ENCODE assay signal across 8 mouse cellular contexts in genomic region chr10:7954989-7955633, GRCm38 (mm10). TPM values are rescaled to one million over a fixed set of nuclear protein-coding genes. Genes with fewer than 3 reads are reported as not detected.
DNase-seq lines count a peak whose midpoint lies in the region; ATAC-seq and TF ChIP-seq lines count a peak whose summit lies in the region.

No protein-coding gene starts in this region.

- H3K36me3 ChIP-seq in heart, embryonic 13.5 days, result peaks cover 5% of the 10 kb centered on the region
- peaks cover 3% of the 10 kb centered on the region; the same call in 1 of the 2 replicates for H3K36me3 ChIP-seq in kidney, embryonic 16.5 days (ENCODE audit: insufficient read depth, low read length)
- H3K36me3 ChIP-seq in liver, embryonic 16.5 days (ENCODE audit: control insufficient read depth, insufficient read depth), result no peaks in the 10 kb centered on the region; the same call in 1 of the 2 replicates
- no peaks in the 10 kb centered on the region for H3K36me3 ChIP-seq in neural tube, embryonic 11.5 days (ENCODE audit: control insufficient read depth, insufficient read depth, low read length)
- H3K36me3 ChIP-seq in stomach, postnatal 0 days (ENCODE audit: control insufficient read depth, insufficient read depth, low read length), result no peaks in the 10 kb centered on the region

- peak overlapping the region; percentile 100 for H3K9ac ChIP-seq in heart, embryonic 13.5 days
- H3K9ac ChIP-seq in kidney, embryonic 16.5 days (replicated peaks; ENCODE audit: low read length), result peak overlapping the region; percentile 100
- peak overlapping the region; percentile 97 for H3K9ac ChIP-seq in liver, embryonic 16.5 days (ENCODE audit: low read depth, low read length)
- peak overlapping the region; percentile 97 for H3K9ac ChIP-seq in neural tube, embryonic 11.5 days (ENCODE audit: low read length)
- H3K9ac ChIP-seq in stomach, postnatal 0 days (ENCODE audit: low read length), result peak overlapping the region; percentile 98

- peak; percentile 45 for DNase-seq in neural tube, embryonic 11.5 days (ENCODE audit: low spot score)
- peak; percentile 45 for DNase-seq in stomach, postnatal 0 days (ENCODE audit: low spot score)

- no peak for TF ChIP-seq POLR2A in bone marrow macrophage, adult 2 months (IDR thresholded peaks at IDR 0.05; ENCODE audit: borderline replicate concordance, low read depth, low read length)
- no peak for TF ChIP-seq POLR2A in embryonic fibroblast, embryonic 13.5 days (IDR thresholded peaks at IDR 0.05; ENCODE audit: low read depth, low read length)

- no peaks in the 10 kb centered on the region for H3K9me3 ChIP-seq in heart, embryonic 13.5 days
- H3K9me3 ChIP-seq in kidney, embryonic 16.5 days (ENCODE audit: low read length), result no peaks in the 10 kb centered on the region
- H3K9me3 ChIP-seq in liver, embryonic 16.5 days (replicated peaks; ENCODE audit: control insufficient read depth, low read length), result no peaks in the 10 kb centered on the region
- H3K9me3 ChIP-seq in neural tube, embryonic 11.5 days (ENCODE audit: control insufficient read depth, low read length), result no peaks in the 10 kb centered on the region
- H3K9me3 ChIP-seq in stomach, postnatal 0 days (ENCODE audit: control insufficient read depth, low read length), result no peaks in the 10 kb centered on the region

- H3K4me2 ChIP-seq in heart, embryonic 13.5 days, result peak overlapping the region; percentile 74
- H3K4me2 ChIP-seq in kidney, embryonic 16.5 days (replicated peaks; ENCODE audit: low read depth, low read length), result peak overlapping the region; percentile 78
- H3K4me2 ChIP-seq in liver, embryonic 16.5 days (ENCODE audit: low read depth, low read length), result peak overlapping the region; percentile 92
- peak overlapping the region; percentile 67 for H3K4me2 ChIP-seq in neural tube, embryonic 11.5 days (ENCODE audit: low read depth)
- H3K4me2 ChIP-seq in stomach, postnatal 0 days (replicated peaks; ENCODE audit: low read depth), result peak overlapping the region; percentile 84

- peak overlapping the region; percentile 76 for H3K27ac ChIP-seq in bone marrow macrophage, adult 2 months (ENCODE audit: insufficient read depth, low read depth, low read length)
- peak overlapping the region; percentile 65 for H3K27ac ChIP-seq in embryonic fibroblast, embryonic 13.5 days (ENCODE audit: insufficient read depth, low read length)
- peak overlapping the region; percentile 99 for H3K27ac ChIP-seq in heart, embryonic 13.5 days (replicated peaks)
- peak overlapping the region; percentile 97 for H3K27ac ChIP-seq in kidney, embryonic 16.5 days (ENCODE audit: low read length)
- H3K27ac ChIP-seq in liver, embryonic 16.5 days (ENCODE audit: low read length), result peak overlapping the region; percentile 93
- peak overlapping the region; percentile 97 for H3K27ac ChIP-seq in neural tube, embryonic 11.5 days (ENCODE audit: low read depth, low read length)
- peak overlapping the region; percentile 99 for H3K27ac ChIP-seq in stomach, postnatal 0 days (replicated peaks)

- TF ChIP-seq CTCF in bone marrow macrophage, adult 2 months (IDR thresholded peaks at IDR 0.05; ENCODE audit: low read depth, low read length), result no peak
- TF ChIP-seq CTCF in embryonic fibroblast, embryonic 13.5 days (IDR thresholded peaks at IDR 0.05; ENCODE audit: borderline replicate concordance, insufficient read depth, low read length), result no peak
- TF ChIP-seq CTCF in stomach, postnatal 0 days (IDR thresholded peaks at IDR 0.05; ENCODE audit: low read depth), result no peak

- no peak for TF ChIP-seq EP300 in stomach, postnatal 0 days (optimal IDR thresholded peaks at IDR 0.05)

- no peaks in the 10 kb centered on the region for H3K27me3 ChIP-seq in heart, embryonic 13.5 days (replicated peaks)
- H3K27me3 ChIP-seq in kidney, embryonic 16.5 days (ENCODE audit: insufficient read depth, low read length), result no peaks in the 10 kb centered on the region
- H3K27me3 ChIP-seq in liver, embryonic 16.5 days (ENCODE audit: control insufficient read depth, insufficient read depth, low read depth, low read length), result no peaks in the 10 kb centered on the region
- H3K27me3 ChIP-seq in neural tube, embryonic 11.5 days (ENCODE audit: control insufficient read depth, insufficient read depth, low read length), result no peaks in the 10 kb centered on the region
- H3K27me3 ChIP-seq in stomach, postnatal 0 days (ENCODE audit: control insufficient read depth, insufficient read depth, low read length), result no peaks in the 10 kb centered on the region

- H3K4me1 ChIP-seq in bone marrow macrophage, adult 2 months (ENCODE audit: control insufficient read depth, insufficient read depth, low read length), result peaks cover 17% of the 10 kb centered on the region
- peaks cover 4% of the 10 kb centered on the region; the same call in 1 of the 2 replicates for H3K4me1 ChIP-seq in embryonic fibroblast, embryonic 13.5 days (ENCODE audit: control insufficient read depth, insufficient read depth, low read length)
- peaks cover 57% of the 10 kb centered on the region for H3K4me1 ChIP-seq in heart, embryonic 13.5 days
- H3K4me1 ChIP-seq in kidney, embryonic 16.5 days (ENCODE audit: insufficient read depth, low read length), result peaks cover 21% of the 10 kb centered on the region
- H3K4me1 ChIP-seq in liver, embryonic 16.5 days (ENCODE audit: control insufficient read depth, low read depth, low read length), result peaks cover 27% of the 10 kb centered on the region
- H3K4me1 ChIP-seq in neural tube, embryonic 11.5 days (ENCODE audit: control insufficient read depth, insufficient read depth, low read length), result peaks cover 8% of the 10 kb centered on the region; the same call in 1 of the 2 replicates
- H3K4me1 ChIP-seq in stomach, postnatal 0 days (replicated peaks; ENCODE audit: control insufficient read depth, insufficient read depth), result no peaks in the 10 kb centered on the region; the same call in 1 of the 2 replicates

- H3K4me3 ChIP-seq in bone marrow macrophage, adult 2 months (ENCODE audit: insufficient read depth, low read length), result peak overlapping the region; percentile 94
- H3K4me3 ChIP-seq in embryonic fibroblast, embryonic 13.5 days (ENCODE audit: insufficient read depth, low read length), result peak overlapping the region; percentile 100
- H3K4me3 ChIP-seq in heart, embryonic 13.5 days, result peak overlapping the region; percentile 95
- peak overlapping the region; percentile 96 for H3K4me3 ChIP-seq in kidney, embryonic 16.5 days (ENCODE audit: low read length)
- peak overlapping the region; percentile 94 for H3K4me3 ChIP-seq in liver, embryonic 16.5 days (ENCODE audit: low read depth, low read length)
- H3K4me3 ChIP-seq in neural tube, embryonic 11.5 days (ENCODE audit: low read depth, low read length), result peak overlapping the region; percentile 92
- H3K4me3 ChIP-seq in stomach, postnatal 0 days (ENCODE audit: low read depth, low read length), result peak overlapping the region; percentile 91

- peak; percentile 30 for ATAC-seq in CD4-positive, CD25-positive, alpha-beta regulatory T cell, adult 4 months
- peak; percentile 22; the same call in 1 of the 2 replicates for ATAC-seq in heart, embryonic 13.5 days (ENCODE audit: extremely low read depth, insufficient number of reproducible peaks, low FRiP score, low TSS enrichment)
- peak; percentile 11 for ATAC-seq in kidney, embryonic 16.5 days (ENCODE audit: low FRiP score, low TSS enrichment)
- peak; percentile 22 for ATAC-seq in liver, embryonic 16.5 days (ENCODE audit: low read depth)
- peak; percentile 36 for ATAC-seq in neural tube, embryonic 11.5 days (ENCODE audit: insufficient read depth, low FRiP score, low TSS enrichment)
- no peak; the same call in 1 of the 2 replicates for ATAC-seq in stomach, postnatal 0 days (ENCODE audit: low FRiP score, low TSS enrichment)

- WGBS in heart, embryonic 13.5 days, result under 1% methylated on average over 20 of the region's 31 CpGs
- WGBS in kidney, embryonic 16.5 days, result under 1% methylated on average over 24 of the region's 31 CpGs
- 1% methylated on average over 24 of the region's 31 CpGs for WGBS in liver, embryonic 16.5 days (ENCODE audit: insufficient replicate concordance)
- WGBS in neural tube, embryonic 11.5 days, result under 1% methylated on average over 23 of the region's 31 CpGs
- under 1% methylated on average over 23 of the region's 31 CpGs for WGBS in stomach, postnatal 0 days

RNA-seq across cellular contexts. Expression of gene Tab2, which starts 0.9 kb away (rescaled TPM):
- 10 to 100 TPM; 35.3 to 38.3 TPM for polyA plus RNA-seq in CD4-positive, CD25-positive, alpha-beta regulatory T cell, adult 4 months (2017; shearing (Covaris generic))
- 127 and 142 TPM in 2 replicates for polyA plus RNA-seq in bone marrow macrophage, adult 2 months (2012; ENCODE audit: insufficient read depth, insufficient read length, missing spikeins)
- 136 and 170 TPM in 2 replicates for polyA plus RNA-seq in embryonic fibroblast, embryonic 13.5 days (2011; ENCODE audit: insufficient read length, low read depth, missing spikeins)
- polyA plus RNA-seq in heart, embryonic 13.5 days (2015; fragmentation: Nextera tagmentation; extraction: Ambion mirVana), result 17.1 and 17.2 TPM in 2 replicates
- polyA plus RNA-seq in kidney, embryonic 16.5 days (2015; fragmentation: Nextera tagmentation; extraction: Ambion mirVana), result 17.7 and 20.2 TPM in 2 replicates
- 8.3 and 8.4 TPM in 2 replicates for polyA plus RNA-seq in liver, embryonic 16.5 days (2015; fragmentation: Nextera tagmentation; extraction: Ambion mirVana)
- polyA plus RNA-seq in neural tube, embryonic 11.5 days (2014; fragmentation: Nextera tagmentation; extraction: Ambion mirVana), result 23.9 and 25.6 TPM in 2 replicates
- 10.1 and 11.0 TPM in 2 replicates for polyA plus RNA-seq in stomach, postnatal 0 days (2015; fragmentation: Nextera tagmentation; extraction: Ambion mirVana)
